Mouse (Mus musculus) CH12.LX (cell line): ENCODE results near the gene Tex22. TPM values are rescaled to one million over a fixed set of nuclear protein-coding genes. Genes with fewer than 3 reads are reported as not detected.

Source experiments
- DNase-seq: peaks from one replicate; pipeline ENCODE4 v3.0.0-alpha.2; 2013; ENCODE audit errors: extremely low read depth
- H3K27ac ChIP-seq: 2 replicates; pipeline ENCODE4 v1.5.1; 2012; ENCODE audit warnings: low read depth, mild to moderate bottlenecking, control low read depth, moderate library complexity; ENCODE audit not compliant: insufficient read depth
- H3K27me3 ChIP-seq: replicated peaks from 2 replicates; pipeline ENCODE3; 2012; ENCODE audit warnings: inconsistent platforms
- H3K36me3 ChIP-seq, 2 experiments: replicated peaks in 1 of 2; 2 replicates each; pipeline versions ENCODE3 to v1.6.1; 2012; ENCODE audit warnings: inconsistent platforms in 1 of 2, low read length in 1 of 2, mild to moderate bottlenecking in 1 of 2, mixed read lengths in 1 of 2, moderate library complexity in 1 of 2; ENCODE audit not compliant: control insufficient read depth in 1 of 2, insufficient read depth in 1 of 2
- H3K4me1 ChIP-seq, 2 experiments: 2 replicates each; pipeline ENCODE4 v1.6.1; 2012; ENCODE audit warnings: inconsistent platforms in 1 of 2, moderate library complexity in 1 of 2; ENCODE audit not compliant: insufficient read depth in 2 of 2, control insufficient read depth in 1 of 2
- H3K4me2 ChIP-seq: 2 replicates; pipeline ENCODE4 v1.6.1; 2012; ENCODE audit warnings: low read depth, mild to moderate bottlenecking, control low read depth; ENCODE audit not compliant: poor library complexity, insufficient read depth, severe bottlenecking
- H3K4me3 ChIP-seq, 3 experiments: fragments of 150-350 bp in 1 of 3; sonication (generic) in 1 of 3; replicated peaks in 1 of 3; 2 replicates each; pipeline versions ENCODE3 to v1.5.1; 2011 to 2012; ENCODE audit warnings: low read depth in 2 of 3, low read length in 2 of 3, mild to moderate bottlenecking in 2 of 3, moderate library complexity in 2 of 3, control low read depth in 1 of 3, improper control_type of control experiment in 1 of 3, inconsistent platforms in 1 of 3, mixed read lengths in 1 of 3; ENCODE audit not compliant: poor library complexity in 1 of 3
- H3K79me2 ChIP-seq: replicated peaks from 2 replicates; pipeline ENCODE4 v1.6.1; 2012; ENCODE audit warnings: mild to moderate bottlenecking, moderate library complexity; ENCODE audit not compliant: control insufficient read depth, poor library complexity, insufficient read depth, severe bottlenecking; ENCODE audit errors: extremely low read depth
- H3K9ac ChIP-seq: 2 replicates; pipeline ENCODE4 v1.6.1; 2012; ENCODE audit warnings: low read depth, mild to moderate bottlenecking, control low read depth, moderate library complexity; ENCODE audit not compliant: insufficient read depth
- H3K9me3 ChIP-seq: replicated peaks from 2 replicates; pipeline ENCODE3; 2012; ENCODE audit warnings: low read length, inconsistent platforms, mixed read lengths
- BHLHE40 ChIP-seq: IDR thresholded peaks from 2 replicates; pipeline ENCODE4 v1.6.1; 2011; ENCODE audit warnings: mild to moderate bottlenecking, low read depth, low read length, improper control_type of control experiment
- CHD1 ChIP-seq: IDR thresholded peaks from 2 replicates; pipeline ENCODE4 v1.6.1; 2012; ENCODE audit warnings: low read depth, low read length, improper control_type of control experiment, inconsistent platforms
- E2F4 ChIP-seq: IDR thresholded peaks from 2 replicates; pipeline ENCODE4 v1.6.1; 2011; ENCODE audit warnings: low read depth, low read length, improper control_type of control experiment; ENCODE audit not compliant: insufficient replicate concordance
- ELF1 ChIP-seq: IDR thresholded peaks from 2 replicates; pipeline ENCODE4 v1.6.1; 2014; ENCODE audit warnings: low read depth, mild to moderate bottlenecking, inconsistent platforms, low read length, improper control_type of control experiment
- ETS1 ChIP-seq: conservative IDR thresholded peaks from 2 replicates; pipeline ENCODE4 v1.6.1; 2012; ENCODE audit warnings: low read depth, mild to moderate bottlenecking, inconsistent platforms, low read length, improper control_type of control experiment, moderate library complexity
- IRF4 ChIP-seq: IDR thresholded peaks from 2 replicates; pipeline ENCODE4 v1.6.1; 2014; ENCODE audit warnings: low read depth, mild to moderate bottlenecking, inconsistent platforms, low read length, improper control_type of control experiment
- JUND ChIP-seq: conservative IDR thresholded peaks from 2 replicates; pipeline ENCODE4 v1.6.1; 2011; ENCODE audit warnings: low read depth, low read length, improper control_type of control experiment
- KAT2A ChIP-seq: IDR thresholded peaks from 2 replicates; pipeline ENCODE4 v1.6.1; 2012; ENCODE audit warnings: low read length, improper control_type of control experiment, inconsistent platforms; ENCODE audit not compliant: insufficient replicate concordance
- MAFK ChIP-seq: IDR thresholded peaks from 2 replicates; pipeline ENCODE4 v1.6.1; 2011; ENCODE audit warnings: low read length, improper control_type of control experiment; ENCODE audit not compliant: insufficient replicate concordance
- MXI1 ChIP-seq: IDR thresholded peaks from 2 replicates; pipeline ENCODE4 v1.6.1; 2011; ENCODE audit warnings: mild to moderate bottlenecking, low read depth, low read length, improper control_type of control experiment
- NELFE ChIP-seq: IDR thresholded peaks from 2 replicates; pipeline ENCODE4 v1.6.1; 2011; ENCODE audit warnings: low read depth, low read length, improper control_type of control experiment
- NRF1 ChIP-seq: IDR thresholded peaks from 2 replicates; pipeline ENCODE4 v1.6.1; 2014; ENCODE audit warnings: low read depth, mild to moderate bottlenecking, inconsistent platforms, low read length, improper control_type of control experiment, moderate library complexity
- POLR2A ChIP-seq: IDR thresholded peaks from 2 replicates; pipeline ENCODE4 v1.6.1; 2011; ENCODE audit warnings: low read depth, mild to moderate bottlenecking, improper control_type of control experiment, low read length
- RAD21 ChIP-seq: IDR thresholded peaks from 2 replicates; pipeline ENCODE4 v1.6.1; 2011; ENCODE audit warnings: low read depth, mild to moderate bottlenecking, low read length, improper control_type of control experiment, moderate library complexity
- SMC3 ChIP-seq: IDR thresholded peaks from 2 replicates; pipeline ENCODE4 v1.6.1; 2011; ENCODE audit warnings: low read depth, low read length, improper control_type of control experiment
- TBP ChIP-seq: conservative IDR thresholded peaks from 2 replicates; pipeline ENCODE4 v1.6.1; 2011; ENCODE audit warnings: low read depth, low read length, improper control_type of control experiment
- TCF12 ChIP-seq: IDR thresholded peaks from 2 replicates; pipeline ENCODE4 v1.6.1; 2014; ENCODE audit warnings: low read depth, mild to moderate bottlenecking, inconsistent platforms, low read length, improper control_type of control experiment
- USF2 ChIP-seq: conservative IDR thresholded peaks from 2 replicates; pipeline ENCODE4 v1.6.1; 2011; ENCODE audit warnings: low read depth, low read length, improper control_type of control experiment
- dilution Hi-C: fragments of 300-500 bp; cut with MboI; formaldehyde crosslinking; loops from 2 replicates; pipeline ENCODE4 v1.14.3; 2020; ENCODE audit warnings: low sequenced_read_pairs; ENCODE audit not compliant: extremely low pct_unique_long_range_greater_than_20kb, extremely low pct_ligation_motif_present
- in situ Hi-C: fragments of 300-500 bp; cut with MboI; formaldehyde crosslinking; loops from 3 replicates; pipeline ENCODE4 v1.14.3; 2019; ENCODE audit warnings: low sequenced_read_pairs, low pct_ligation_motif_present, low pct_unique_long_range_greater_than_20kb, mixed read lengths
- polyA plus RNA-seq: library from polyadenylated mRNA; unstranded; fragments of >175 nt; gene quantifications from 2 replicates; pipeline ENCODE4 v1.2.1, GENCODE M21; 2012; ENCODE audit warnings: low read depth; ENCODE audit not compliant: insufficient read length
- total RNA-seq, 2 experiments: library from RNA; depleted of rRNA; stranded (reverse); fragments of 300-350 nt in 1 of 2; fragments of >200 nt in 1 of 2; gene quantifications; 2 replicates each; pipeline ENCODE4 v1.2.3; 2012 to 2014

The Tex22 gene
- total and polyA plus RNA-seq, 3 experiments = 0.21 TPM; not detected in 2

GRCm38 (mm10) chr12:113061606-113062005 lies 12.7 kb upstream of the Tex22 start:
- Histone ChIP-seq H3K27me3 (no peaks in the 10 kb centered on the region), H3K9ac (no peak overlapping the region), H3K36me3 (peaks cover 8 to 72% of the 10 kb centered on the region in 2 experiments), H3K4me1 (peaks cover 6 to 12% of the 10 kb centered on the region in 2 experiments), H3K9me3 (no peaks in the 10 kb centered on the region), H3K27ac (no peak overlapping the region), H3K4me3 (no peak overlapping the region), H3K4me2 (no peak overlapping the region), H3K79me2 (no peaks in the 10 kb centered on the region)
- dilution Hi-C loops (no loop called here), in situ Hi-C loops (no loop called here)
- DNase-seq = no peak
- no peak for TF ChIP-seq TBP
- no peak for TF ChIP-seq ETS1
- TF ChIP-seq NRF1 = no peak
- TF ChIP-seq IRF4 = no peak
- no peak for TF ChIP-seq CHD1

DNA sequence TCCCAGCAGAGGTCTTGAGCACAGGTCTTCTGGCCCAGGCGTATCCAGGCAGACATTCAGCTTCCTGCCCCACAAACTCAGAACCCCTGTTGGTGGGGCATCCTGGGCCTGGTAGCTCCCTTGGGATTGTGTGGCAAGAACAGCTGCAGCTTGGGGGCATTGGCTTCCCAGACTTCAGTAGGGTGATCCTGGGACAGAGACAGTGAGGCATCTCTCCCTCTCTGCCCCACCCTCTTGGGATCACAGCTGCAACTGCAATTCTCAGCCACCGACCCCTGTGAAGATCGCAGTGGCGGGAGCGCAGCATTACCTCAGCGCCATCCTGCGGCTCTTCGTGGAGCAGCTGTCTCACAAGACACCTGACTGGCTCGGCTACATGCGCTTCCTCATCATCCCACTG lies 12.1 kb upstream of the Tex22 start:
- TF ChIP-seq SMC3 = no peak
- no peak for TF ChIP-seq E2F4
- no peak for TF ChIP-seq MAFK
- TF ChIP-seq NELFE = no peak
- no peak for TF ChIP-seq MXI1
- TF ChIP-seq KAT2A = no peak
- no peak for TF ChIP-seq ETS1
- TF ChIP-seq ELF1 = no peak
- no peak for TF ChIP-seq BHLHE40
- TF ChIP-seq JUND = no peak
- no peak for TF ChIP-seq IRF4
- no peak for TF ChIP-seq TCF12
- no peak for TF ChIP-seq RAD21
- no peak for TF ChIP-seq USF2
- TF ChIP-seq POLR2A = no peak

More for the DNA sequence above, 12.1 kb upstream of the Tex22 start:
- no peak overlapping the region for H3K4me3 ChIP-seq
- H3K4me2 ChIP-seq = no peak overlapping the region
- H3K36me3 ChIP-seq = peaks cover 6 to 72% of the 10 kb centered on the region in 2 experiments
- in situ Hi-C loops (no loop called here), dilution Hi-C loops (no loop called here)
- H3K4me1 ChIP-seq = peaks cover 6 to 12% of the 10 kb centered on the region in 2 experiments
- H3K79me2 ChIP-seq = no peaks in the 10 kb centered on the region
- no peak overlapping the region for H3K9ac ChIP-seq
- no peak for DNase-seq
- no peaks in the 10 kb centered on the region for H3K9me3 ChIP-seq
- H3K27me3 ChIP-seq = no peaks in the 10 kb centered on the region
- no peak overlapping the region for H3K27ac ChIP-seq
